Comparison of ENCODE assay signal across 15 mouse cellular contexts in the genomic region with DNA sequence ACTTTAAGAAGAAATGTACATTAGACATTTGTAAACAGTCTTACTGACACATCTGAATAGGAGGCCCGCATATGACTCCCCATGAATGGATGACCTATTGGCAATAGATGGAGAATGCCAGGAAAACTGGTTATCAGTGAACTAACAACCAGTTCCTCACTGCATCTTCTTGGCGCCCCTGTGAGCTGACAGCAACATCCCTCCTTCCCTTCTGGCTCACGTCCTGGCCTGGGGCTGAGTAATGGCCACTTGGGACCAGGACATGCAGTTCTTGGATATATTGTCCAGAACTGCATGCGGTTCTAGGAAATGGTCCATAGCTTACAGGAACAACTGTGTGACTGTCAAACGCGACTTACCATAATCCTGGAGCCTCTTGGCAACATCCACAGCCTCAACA.
DNase-seq lines count a peak whose midpoint lies in the region.
"Had no signal": no experiment of that assay in that cellular context is flagged by ENCODE, and none has a peak within 500 bp of the region (broad histone marks: within the 10 kb centered on the region; RNA-seq: fewer than 3 reads in every experiment).

No protein-coding gene starts in this region.

- DNase-seq in gastrocnemius, adult 18-20 months (ENCODE audit: low spot score) = peak; percentile 45
- no peak for DNase-seq in gastrocnemius, postnatal 10 days
- peak; percentile 19 for DNase-seq in testis, postnatal 14 days (ENCODE audit: low spot score)
- DNase-seq in testis, postnatal 10 days (ENCODE audit: low spot score) = no peak
- DNase-seq in heart, postnatal 14 days = peak; percentile 30 to 35
- no peak for DNase-seq in right cerebral cortex, adult 2 months (ENCODE audit: low spot score in 2 of 2)
- DNase-seq in ovary, postnatal 10 days (ENCODE audit: low spot score) = no peak
- DNase-seq: adrenal gland, postnatal 25 days; cerebellum, adult 9-10 months; kidney, postnatal 25 days; layer of hippocampus, postnatal 36 days; liver, postnatal 0 days; right cerebral cortex, postnatal 25 days; thymus, adult 18-20 months; thymus, postnatal 36 days had no signal

- intact Hi-C loops in heart, postnatal 14 days (cut with DNase I) = no loop called here

Comparison
In these comparisons a context has a peak if more than half of its experiments do, and no peak if none do; other contexts are left out.
1. DNase-seq: peak in gastrocnemius, adult 18-20 months (single experiment), testis, postnatal 14 days (single experiment) and heart, postnatal 14 days (2 of 2); none in gastrocnemius, postnatal 10 days (single experiment), testis, postnatal 10 days (single experiment), right cerebral cortex, adult 2 months (0 of 2) and ovary, postnatal 10 days (single experiment).